Mouse (Mus musculus) skeletal muscle tissue, adult 2 months (tissue): ENCODE measurements around the gene Fgf9.

Experiments
- DNase-seq: peaks from one replicate; pipeline ENCODE4 v3.0.0-alpha.2; 2012; ENCODE audit warnings: low read depth, low spot score

Fgf9 gene

DNA sequence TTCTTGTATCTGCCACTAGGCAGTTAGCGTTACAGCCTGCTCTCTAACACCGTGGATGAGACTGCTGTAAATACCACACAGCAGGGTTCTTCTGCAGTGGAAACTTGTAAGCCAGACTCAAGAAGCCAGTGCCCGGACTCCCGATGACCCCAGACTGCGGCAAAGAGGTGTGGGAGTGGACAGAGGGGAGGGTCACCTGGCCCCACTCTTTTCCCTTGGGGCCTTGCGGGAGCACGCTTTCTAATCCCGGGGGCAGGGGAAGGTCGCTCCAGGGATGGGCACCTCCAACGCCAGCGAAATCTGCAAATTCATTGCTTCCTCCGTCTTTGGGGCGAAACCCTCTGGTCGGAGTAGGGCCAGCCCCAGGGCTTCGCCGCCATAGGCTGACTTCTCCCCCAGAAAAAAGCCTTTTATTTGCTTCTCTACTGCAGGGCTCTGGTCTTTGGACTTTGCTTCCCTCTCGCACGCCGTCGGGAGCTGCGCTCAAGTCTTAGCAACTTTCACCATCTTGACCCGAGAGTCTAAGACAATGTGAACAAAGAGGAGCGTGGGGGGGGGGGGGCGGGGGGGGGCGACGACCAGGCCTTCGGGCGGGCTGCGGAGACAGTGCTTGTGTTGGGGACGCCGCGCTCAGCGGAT is at the start of gene Fgf9:
Fgf9 (plus strand) TSS at position 67 of the 639 bp plus-strand sequence.
- no peak for DNase-seq

DNA sequence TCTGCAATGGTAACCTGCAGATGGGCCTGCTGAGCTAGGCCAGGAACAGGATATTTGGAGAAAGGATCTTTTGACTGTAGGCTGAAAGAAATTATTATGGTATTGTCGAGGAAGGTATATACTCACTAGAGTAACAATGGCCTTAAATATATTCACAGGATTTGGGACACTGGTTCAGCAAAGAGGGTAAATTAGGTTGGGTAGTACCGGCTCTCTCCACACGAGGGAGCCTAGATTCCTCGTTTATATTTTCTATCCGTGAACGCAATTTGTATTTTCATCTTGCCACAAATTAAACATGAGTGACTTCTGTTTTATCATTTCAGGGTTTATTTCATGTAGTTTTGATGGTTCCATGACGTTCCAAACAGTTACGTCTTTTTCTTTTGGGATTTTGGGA is 35.8 kb upstream of the Fgf9 start:
- DNase-seq, result no peak

DNA sequence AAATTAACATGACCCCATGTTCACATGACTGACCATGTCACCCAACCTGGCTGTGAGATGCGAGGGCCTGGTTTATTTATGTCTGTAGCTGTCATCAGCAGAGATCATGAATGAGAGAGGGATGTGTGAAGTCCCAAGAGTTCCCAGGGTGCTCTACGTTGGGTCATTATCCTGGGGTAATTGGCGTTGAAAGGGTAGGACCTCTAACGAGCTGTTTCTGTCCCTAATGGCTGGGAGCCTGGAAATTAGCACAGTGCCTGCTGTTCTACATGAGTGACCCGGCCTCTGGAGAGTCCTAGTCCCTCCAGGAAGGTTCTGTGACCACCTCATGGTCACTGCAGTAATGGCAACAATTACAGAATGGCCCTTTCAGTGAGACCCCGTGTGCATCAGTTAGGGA is 34.2 kb upstream of the Fgf9 start:
- DNase-seq, result no peak

GRCm38 (mm10) chr14:58046639-58047284 is 23.6 kb upstream of the Fgf9 start:
- no peak for DNase-seq

DNA sequence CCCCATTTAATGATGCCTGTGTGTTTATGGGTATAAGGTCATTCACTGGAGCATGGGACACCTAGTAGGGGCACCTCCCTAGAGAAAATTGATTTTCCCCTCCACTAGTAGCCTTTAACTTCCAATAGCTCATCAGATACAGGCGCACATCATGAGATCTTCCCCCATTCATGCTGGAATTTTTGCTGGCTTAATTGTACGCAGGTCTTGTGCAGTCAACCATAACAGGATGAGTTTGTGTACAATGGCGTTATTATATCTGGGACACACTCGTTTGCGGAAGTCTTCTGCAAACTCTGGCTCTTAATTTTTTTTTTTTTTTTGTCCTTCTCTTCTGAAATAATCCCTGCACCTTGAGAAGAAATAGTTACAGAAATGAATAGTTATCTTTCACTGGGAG is 19.7 kb upstream of the Fgf9 start:
- no peak for DNase-seq

GRCm38 (mm10) chr14:58067586-58067985 is 2.8 kb upstream of the Fgf9 start:
- DNase-seq, result no peak

- no peak for DNase-seq
These were observed 1.7 kb upstream of the Fgf9 start for GRCm38 (mm10) chr14:58068641-58069040.

- no peak for DNase-seq
These were observed 420 bp upstream of the Fgf9 start for GRCm38 (mm10) chr14:58069927-58070326.

- DNase-seq, result peak; percentile 12
These were observed 834 bp downstream of the Fgf9 start for GRCm38 (mm10) chr14:58071120-58071641.

GRCm38 (mm10) chr14:58071830-58072770 is 1.8 kb downstream of the Fgf9 start:
- peak; percentile 43 for DNase-seq

DNA sequence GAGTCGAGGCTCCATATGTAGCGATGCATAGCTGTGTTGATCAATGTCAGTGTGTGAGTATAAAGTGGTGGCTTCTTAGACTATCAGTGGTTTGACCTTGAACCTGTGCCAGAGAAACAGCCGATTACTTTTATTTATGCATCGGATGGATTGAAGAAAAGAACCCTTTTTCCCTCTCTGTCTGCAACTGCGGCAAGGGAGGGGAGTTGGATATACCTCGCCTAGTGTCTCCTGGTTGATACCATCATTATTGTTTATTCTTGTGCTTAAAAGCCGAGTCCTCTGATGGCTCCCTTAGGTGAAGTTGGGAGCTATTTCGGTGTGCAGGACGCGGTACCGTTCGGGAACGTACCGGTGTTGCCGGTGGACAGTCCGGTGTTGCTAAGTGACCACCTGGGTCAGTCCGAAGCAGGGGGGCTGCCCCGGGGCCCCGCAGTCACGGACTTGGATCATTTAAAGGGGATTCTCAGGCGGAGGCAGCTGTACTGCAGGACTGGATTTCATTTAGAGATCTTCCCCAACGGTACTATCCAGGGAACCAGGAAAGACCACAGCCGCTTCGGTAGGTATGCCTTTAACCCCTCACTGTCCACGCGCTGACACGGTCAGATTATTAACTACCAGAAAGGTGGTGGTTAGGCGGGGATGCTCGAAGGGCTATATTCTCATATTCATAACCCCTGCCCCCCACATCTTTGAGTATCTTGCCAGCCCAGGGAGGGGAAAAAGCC is 2.6 kb downstream of the Fgf9 start:
- no peak for DNase-seq

- no peak for DNase-seq
These were observed 3.6 kb downstream of the Fgf9 start for GRCm38 (mm10) chr14:58073936-58074335.

GRCm38 (mm10) chr14:58074621-58075432 is 4.5 kb downstream of the Fgf9 start:
- DNase-seq, result no peak

DNA sequence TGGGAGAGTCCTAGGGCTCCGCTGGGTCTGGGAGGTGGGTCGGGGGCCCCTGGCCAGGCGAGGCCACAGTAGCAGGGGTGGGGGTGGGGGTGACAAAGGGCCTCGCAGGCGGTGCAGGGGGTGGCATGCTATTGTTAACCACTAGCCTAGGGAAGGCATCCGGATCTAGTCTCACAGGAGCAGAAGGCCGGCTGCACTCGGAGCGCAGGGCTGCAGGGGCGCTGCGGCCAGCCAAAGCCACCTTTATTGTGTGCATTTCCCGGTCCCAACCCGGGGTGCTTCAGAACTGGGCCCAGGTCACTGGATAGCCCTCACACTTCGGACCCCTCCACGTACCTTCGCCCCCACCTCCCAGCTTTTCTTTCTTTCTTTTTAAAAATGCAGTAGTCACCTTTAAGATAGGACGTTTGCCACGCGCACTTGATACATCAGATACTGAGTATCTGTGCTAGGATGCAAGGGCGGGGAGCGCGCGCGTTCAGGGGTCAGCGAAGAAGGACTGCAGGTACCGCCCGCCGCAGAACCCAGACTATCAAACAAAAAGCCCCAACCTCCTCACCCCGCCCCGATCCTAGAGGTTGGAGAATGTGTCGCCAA is 5.2 kb downstream of the Fgf9 start:
- no peak for DNase-seq

- DNase-seq, result no peak
These were observed 5.7 kb downstream of the Fgf9 start for GRCm38 (mm10) chr14:58076030-58076521.

DNA sequence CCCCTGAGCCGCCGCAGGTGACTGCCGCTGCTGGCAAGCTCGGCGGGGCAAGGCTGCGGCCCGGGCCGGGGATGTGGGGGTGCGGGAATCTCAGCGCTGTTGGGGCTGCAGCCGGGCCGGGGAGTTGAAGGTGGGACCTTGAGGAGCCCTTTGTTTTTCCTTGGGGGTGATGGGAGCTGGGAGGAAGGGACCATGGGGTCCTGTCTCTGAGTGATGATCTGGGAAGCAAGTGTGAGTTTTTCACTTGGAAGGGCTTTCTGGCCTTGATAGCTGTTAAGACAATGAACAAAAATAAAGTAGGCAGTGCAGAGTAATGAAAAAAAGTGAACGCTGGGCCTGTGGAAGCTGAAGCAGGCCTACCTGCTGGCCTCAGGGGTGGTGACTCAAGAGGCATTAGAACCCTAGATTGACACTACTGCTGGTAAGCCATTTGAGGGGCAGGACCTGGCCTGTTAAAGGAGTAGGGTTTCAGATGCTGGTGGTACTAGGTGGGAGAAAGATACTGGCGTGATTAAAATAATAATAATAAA is 6.4 kb downstream of the Fgf9 start:
- no peak for DNase-seq

DNA sequence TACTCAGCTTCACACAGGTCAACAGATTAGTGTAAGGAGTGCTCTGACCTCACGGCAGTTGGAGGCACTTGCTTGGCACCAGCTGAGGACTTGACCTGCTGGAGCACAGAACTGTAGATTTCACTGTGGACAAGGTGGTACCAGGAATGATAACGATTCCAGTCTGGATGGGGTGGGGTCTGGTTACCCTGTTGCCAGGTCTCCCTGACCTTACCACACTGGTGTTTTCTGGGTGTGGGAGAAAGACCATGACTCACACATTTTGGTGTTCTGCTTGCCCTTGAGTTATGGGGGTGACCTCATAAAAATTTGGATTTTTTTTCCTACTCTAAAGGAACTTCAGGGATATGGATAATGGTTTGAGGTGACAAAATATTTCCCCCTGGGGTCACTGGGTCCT is 9.1 kb downstream of the Fgf9 start:
- no peak for DNase-seq

DNA sequence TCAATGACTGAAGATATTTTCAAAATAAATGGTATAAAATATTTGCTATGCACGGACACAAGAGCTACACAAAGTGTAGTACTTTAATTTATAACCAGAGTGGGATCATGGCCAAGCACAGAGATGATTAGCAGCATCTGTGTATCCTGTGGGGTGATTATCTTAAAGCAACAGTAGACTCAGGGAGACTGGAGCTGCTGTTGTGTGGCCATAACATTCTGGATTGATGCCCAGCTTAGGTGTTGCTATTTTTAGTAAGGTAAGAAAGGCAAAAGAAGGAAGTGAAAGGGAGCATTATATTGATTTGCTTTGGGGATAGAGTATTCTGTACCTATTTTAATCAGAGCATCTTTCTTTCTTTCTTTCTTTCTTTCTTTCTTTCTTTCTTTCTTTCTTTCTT is 11.6 kb downstream of the Fgf9 start:
- DNase-seq, result no peak

DNA sequence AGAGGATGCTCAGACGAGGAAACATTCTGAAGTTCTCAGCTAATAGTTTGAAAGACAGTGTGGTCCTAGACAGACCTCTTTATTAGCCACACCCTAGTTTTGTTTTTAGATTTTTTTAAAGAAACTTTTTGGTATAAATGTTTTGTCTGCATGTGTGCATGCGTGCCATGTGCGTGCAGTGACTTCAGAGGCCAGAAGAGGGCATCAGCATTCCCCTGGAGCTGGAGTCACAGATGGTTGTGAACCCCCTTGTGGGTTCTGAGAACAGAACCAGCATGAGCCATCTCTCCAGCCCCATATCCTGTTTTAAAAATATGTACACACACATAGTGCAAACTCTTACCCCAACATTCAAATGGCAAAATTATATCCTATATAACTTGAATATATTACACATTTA is 13.9 kb downstream of the Fgf9 start:
- DNase-seq, result no peak

GRCm38 (mm10) chr14:58087326-58087725 is 17.0 kb downstream of the Fgf9 start:
- no peak for DNase-seq
